Mouse (Mus musculus) mesoderm, embryonic 11.5 days (tissue): ENCODE measurements around the gene Lsm3.
A peak's percentile ranks its signal among the peaks of the same experiment; 100 is the strongest.

Experiments
- DNase-seq: peaks from one replicate; pipeline ENCODE4 v3.0.0-alpha.2; 2012; ENCODE audit warnings: low read depth, low spot score

Gene Lsm3

GRCm38 (mm10) chr6:91510211-91510610 lies 5.5 kb upstream of the Lsm3 start:
- DNase-seq, result no peak

DNA sequence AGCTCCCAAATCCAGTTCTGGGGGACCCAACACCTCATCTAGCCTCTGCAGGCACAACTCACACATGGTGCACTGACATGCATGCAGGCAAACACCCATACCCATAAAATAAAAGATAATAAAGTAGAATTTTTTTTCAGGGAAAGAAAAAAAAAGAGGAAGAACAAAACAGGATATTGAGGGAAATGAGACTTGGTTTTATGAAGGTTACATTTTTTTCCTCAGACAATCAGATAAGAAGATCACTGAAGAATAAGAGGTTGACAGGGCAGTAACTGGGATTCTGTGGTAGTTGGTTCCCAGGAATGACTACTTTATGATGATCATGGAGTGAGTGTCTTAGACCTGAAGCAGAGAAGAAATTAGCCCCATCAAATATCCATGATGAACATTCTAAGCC lies 1.6 kb upstream of the Lsm3 start:
- no peak for DNase-seq

- DNase-seq, result no peak
These were observed 878 bp upstream of the Lsm3 start for GRCm38 (mm10) chr6:91514737-91515362.

DNA sequence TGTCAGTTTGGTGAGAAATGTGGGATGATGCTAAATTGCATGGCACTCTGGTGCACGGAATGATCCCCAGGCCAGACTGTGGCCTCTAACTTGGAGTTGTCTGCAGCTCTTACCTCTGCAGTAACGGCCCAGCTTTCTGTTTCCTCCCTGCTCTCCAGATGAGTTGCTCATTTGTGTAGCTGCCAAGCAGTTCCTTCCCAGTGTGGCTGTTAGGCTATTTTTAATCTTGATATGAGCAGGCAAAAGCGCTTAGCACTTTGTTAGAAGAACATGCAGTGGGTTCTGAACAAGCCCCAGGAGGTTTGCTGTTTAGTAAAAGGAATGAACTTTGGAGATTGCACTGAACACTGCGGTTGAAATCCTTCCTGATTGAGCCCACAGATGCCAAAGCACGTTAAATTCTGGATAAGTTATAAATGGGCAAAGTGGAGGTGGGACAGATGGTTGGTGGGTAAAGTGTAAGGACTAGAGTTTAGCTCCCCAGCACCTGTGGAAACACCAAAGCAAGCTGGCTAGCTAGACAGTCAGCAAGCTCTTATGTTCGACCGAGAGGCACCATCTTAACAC lies 2.8 kb downstream of the Lsm3 start:
- no peak for DNase-seq

DNA sequence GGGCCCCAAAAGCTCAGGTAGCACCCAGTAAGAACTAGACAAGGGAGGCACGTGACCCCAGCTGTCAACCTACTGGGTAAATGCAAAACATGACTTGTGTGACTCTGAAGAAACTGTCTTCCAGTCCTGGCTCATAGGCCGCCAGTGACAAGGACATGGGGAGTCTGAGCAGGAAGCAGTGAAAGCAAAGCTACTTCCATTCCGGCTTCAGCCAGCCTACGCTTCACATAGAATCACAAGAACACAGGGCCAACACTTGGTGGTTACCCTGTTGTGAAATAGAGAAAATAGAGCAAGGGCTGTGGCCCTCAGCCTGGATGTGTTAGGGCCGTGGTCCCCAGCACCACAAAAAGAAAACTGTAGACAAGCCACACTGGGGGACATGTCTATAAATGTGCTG lies 7.1 kb downstream of the Lsm3 start:
- DNase-seq, result no peak

DNA sequence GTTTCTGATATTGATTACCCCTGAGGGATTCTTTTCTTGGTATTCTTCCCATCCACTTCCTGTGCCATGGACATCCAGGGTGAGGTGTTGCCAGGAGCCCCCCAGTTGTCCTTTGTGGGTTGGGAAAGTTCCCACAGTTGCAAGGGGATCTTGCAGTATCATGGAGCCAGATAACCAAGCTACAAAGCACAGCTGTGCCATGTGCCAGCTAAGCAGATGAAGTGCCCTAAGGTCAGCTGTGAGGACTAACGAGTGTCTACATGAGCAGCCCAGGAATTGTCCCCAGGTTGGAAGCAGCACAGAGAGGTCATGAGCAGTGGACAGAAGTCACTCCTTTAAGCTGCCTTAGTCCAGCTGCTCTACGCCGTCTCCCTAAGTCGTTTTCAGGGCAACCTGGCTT lies 9.8 kb downstream of the Lsm3 start:
- DNase-seq, result no peak

DNA sequence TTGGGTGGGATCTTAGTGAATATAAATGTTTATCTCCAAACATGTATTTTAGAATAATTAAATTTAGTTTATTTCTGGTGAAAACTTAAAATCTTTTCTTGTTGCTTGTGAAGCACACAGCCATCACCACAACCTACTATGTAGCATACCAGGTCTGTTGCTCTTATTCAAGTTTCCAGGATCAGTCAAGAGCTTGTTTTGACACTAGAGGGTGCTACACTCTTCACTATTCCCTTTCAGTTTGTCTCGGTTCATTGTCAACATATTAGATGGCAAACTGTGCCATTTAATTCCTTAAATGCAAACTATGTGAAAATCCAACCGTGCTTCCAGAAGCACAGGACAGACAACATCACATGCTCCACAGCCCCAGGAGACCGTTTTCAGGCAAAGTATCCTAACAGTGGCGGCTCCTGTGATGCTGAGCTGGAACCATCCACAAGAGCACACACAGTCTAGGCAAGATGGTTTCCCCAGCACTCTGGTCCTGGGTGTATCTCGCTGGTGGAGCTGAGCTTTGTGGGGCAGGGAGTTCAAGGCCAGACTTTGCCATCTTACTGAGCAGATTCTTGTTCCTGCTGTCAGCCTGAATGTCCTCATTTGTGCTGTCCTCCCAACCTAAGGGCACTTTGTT lies 11.6 kb downstream of the Lsm3 start:
- peak; percentile 45 for DNase-seq

DNA sequence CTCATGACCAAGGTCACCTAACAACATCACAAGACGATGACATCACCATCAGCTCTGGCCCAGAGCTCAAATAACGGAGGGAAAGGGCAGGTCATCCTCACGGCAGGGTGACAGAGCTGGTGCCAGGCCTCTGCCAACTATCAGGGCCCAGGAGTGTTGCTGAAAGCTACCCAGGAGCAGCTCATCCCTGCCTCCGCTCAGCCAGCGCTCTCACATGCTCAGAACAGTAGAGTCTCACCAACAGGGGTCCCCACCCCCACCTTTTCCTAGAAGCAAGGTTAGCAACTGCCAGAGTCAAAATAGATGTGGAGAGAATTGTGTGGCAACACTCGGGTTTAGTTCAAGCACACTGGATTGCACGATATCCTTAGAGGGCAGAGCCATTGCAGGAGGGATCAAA lies 12.5 kb downstream of the Lsm3 start:
- no peak for DNase-seq

GRCm38 (mm10) chr6:91530673-91531072 lies 14.9 kb downstream of the Lsm3 start:
- no peak for DNase-seq

GRCm38 (mm10) chr6:91531276-91531675 lies 15.5 kb downstream of the Lsm3 start:
- no peak for DNase-seq

- DNase-seq, result no peak
These were observed 16.9 kb downstream of the Lsm3 start for GRCm38 (mm10) chr6:91532661-91533060.

GRCm38 (mm10) chr6:91533359-91533758 lies 17.6 kb downstream of the Lsm3 start:
- peak; percentile 67 for DNase-seq

DNA sequence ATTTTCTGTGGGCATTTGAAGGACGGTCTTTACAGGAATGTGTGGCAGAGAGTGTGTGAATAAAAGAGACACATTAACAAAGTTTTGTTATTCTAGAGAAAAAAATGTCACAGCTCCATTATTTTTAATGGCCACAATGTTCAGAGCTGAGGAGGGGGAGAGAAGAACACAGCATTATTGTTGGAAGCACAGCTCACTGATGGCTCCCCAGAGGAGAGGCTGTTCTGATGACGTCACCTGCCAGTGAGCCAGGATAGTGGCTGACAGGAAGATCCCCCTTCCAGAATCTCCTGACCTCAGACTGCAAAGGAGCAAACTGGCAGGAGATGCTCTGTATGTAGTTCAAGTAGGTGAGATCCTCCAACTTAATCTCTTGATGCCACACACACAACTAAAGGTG lies 18.0 kb downstream of the Lsm3 start:
- peak; percentile 56 for DNase-seq

DNA sequence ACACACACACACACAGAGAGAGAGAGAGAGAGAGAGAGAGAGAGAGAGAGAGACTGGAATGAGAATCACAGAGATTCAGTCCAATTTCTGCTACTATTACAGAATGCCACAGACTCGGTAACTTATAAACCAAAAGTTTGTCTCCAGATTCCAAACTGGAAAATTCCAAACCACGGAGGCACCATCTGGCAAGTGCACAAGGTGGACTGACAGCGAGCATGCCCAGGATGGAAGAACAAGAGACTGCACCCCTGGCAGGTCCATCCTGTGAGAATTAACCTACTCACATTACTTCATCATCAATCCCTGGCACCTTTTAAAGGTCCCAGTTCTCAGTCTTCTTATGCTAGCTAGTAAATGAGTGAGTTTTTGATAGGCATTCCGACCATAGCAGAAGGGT lies 18.5 kb downstream of the Lsm3 start:
- no peak for DNase-seq

GRCm38 (mm10) chr6:91535231-91535630 lies 19.5 kb downstream of the Lsm3 start:
- DNase-seq, result no peak

- no peak for DNase-seq
These were observed 20.5 kb downstream of the Lsm3 start for GRCm38 (mm10) chr6:91536047-91536765.

GRCm38 (mm10) chr6:91541276-91541675 lies 25.5 kb downstream of the Lsm3 start:
- DNase-seq, result no peak

- no peak for DNase-seq
These were observed 27.3 kb downstream of the Lsm3 start for GRCm38 (mm10) chr6:91543056-91543455.

GRCm38 (mm10) chr6:91546241-91546884 lies 30.6 kb downstream of the Lsm3 start:
- DNase-seq, result no peak

DNA sequence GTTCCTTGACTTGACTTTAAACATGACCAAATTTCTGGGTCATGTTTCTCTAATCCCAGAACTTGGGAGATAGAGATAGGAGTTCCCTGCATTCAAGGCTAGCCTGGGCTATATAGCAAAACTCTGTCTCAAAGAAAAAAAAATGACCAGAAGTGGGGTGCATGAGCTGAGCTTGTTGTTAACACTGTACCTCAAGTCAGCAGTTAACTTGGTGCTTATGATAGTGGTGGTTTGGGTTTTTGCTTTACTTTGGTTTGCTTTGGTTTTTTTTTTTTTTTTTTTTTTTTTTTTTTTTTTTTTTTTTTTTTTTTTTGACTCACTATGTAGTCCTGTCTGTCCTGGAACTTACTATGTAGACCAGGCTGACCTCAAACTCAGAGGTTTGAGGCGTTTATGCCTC lies 31.6 kb downstream of the Lsm3 start:
- no peak for DNase-seq

GRCm38 (mm10) chr6:91549621-91550020 lies 33.9 kb downstream of the Lsm3 start:
- peak; percentile 66 for DNase-seq

DNA sequence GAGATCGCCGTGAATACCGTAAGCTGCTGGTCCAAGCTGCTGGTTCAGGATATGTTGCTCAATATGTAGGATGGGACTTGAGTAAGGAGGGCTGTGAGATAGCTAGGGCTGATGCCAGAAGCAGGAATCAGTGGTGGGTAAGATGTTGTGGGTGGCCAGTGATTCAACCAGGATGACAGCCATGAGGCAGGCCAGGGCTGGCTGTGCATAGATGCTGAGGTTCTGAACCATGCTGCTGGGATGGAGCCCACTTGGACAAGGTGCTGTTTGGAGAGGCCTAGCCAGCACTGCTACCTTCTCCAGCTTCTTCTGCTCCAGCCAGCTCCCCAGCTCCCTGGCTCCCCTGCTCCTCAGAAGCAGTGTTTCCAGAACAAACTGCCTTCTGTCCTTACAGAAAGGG lies 35.9 kb downstream of the Lsm3 start:
- no peak for DNase-seq
